Mouse (Mus musculus) monocyte, adult 5-6 weeks (primary cell): ENCODE measurements around the gene Ube4b. TPM values are rescaled to one million over a fixed set of nuclear protein-coding genes. Genes with fewer than 3 reads are reported as not detected.

Experiments
- ATAC-seq: fragments of 153-309, 156-312 bp; replicated peaks from 2 replicates; pipeline ENCODE4 v1.8.0; 2017; ENCODE audit warnings: mild to moderate bottlenecking; ENCODE audit not compliant: low TSS enrichment, insufficient number of reproducible peaks, severe bottlenecking, poor library complexity, low FRiP score
- total RNA-seq: library from RNA; stranded (forward); fragments of 200-1000, 200-491, 200-594 nt; gene quantifications from 3 replicates; pipeline ENCODE4 v1.2.3, GENCODE M21; 2017

The Ube4b gene
- total RNA-seq, 1 experiment from 2014 or later = 20.9 TPM

- ATAC-seq = no peak
These were observed 136.3 kb downstream of the Ube4b start for GRCm38 (mm10) chr4:149290157-149290750.

- no peak for ATAC-seq
These were observed 140.0 kb downstream of the Ube4b start for GRCm38 (mm10) chr4:149286287-149287137.

- ATAC-seq = no peak
These were observed 140.9 kb downstream of the Ube4b start for GRCm38 (mm10) chr4:149285691-149286090.

- ATAC-seq = no peak
These were observed 143.5 kb downstream of the Ube4b start for GRCm38 (mm10) chr4:149283018-149283417.

- no peak for ATAC-seq
These were observed 144.4 kb downstream of the Ube4b start for GRCm38 (mm10) chr4:149282025-149282738.

Other genes starting within 250 kb of the Ube4b start
- 23.9 to 67.6 TPM (median 31.8 TPM) in 3 replicates for gene Kif1b, start 119.1 kb downstream of the Ube4b start, total RNA-seq
- not detected in 3 replicates for gene Rbp7, start 28.2 kb upstream of the Ube4b start, total RNA-seq
- gene Tmem274, start 50.6 kb upstream of the Ube4b start, total RNA-seq = not detected in 3 replicates
- 4.4 to 8.3 TPM (median 8.2 TPM) in 3 replicates for gene Nmnat1, start 58.5 kb upstream of the Ube4b start, total RNA-seq
- 10.3 to 60.8 TPM (median 52.7 TPM) in 3 replicates for gene Lzic, start 58.5 kb upstream of the Ube4b start, total RNA-seq
- 2.7 to 6.5 TPM (median 4.1 TPM) in 3 replicates for gene Ctnnbip1, start 91.5 kb upstream of the Ube4b start, total RNA-seq
- gene Clstn1, start 159.7 kb upstream of the Ube4b start, total RNA-seq = 0.43 to 4.3 TPM (median 1.2 TPM) in 3 replicates